Mouse (Mus musculus) brain, embryonic 14.5 days (tissue): ENCODE data around the gene Sspo.

Source experiments
- CTCF ChIP-seq: fragments of 200-500 bp; IDR thresholded peaks from 2 replicates; pipeline ENCODE4 v1.5.1; 2012; ENCODE audit warnings: inconsistent platforms, mild to moderate bottlenecking, moderate library complexity, borderline replicate concordance; ENCODE audit not compliant: insufficient read depth, insufficient read length; ENCODE audit errors: extremely low read depth
- POLR2A ChIP-seq: fragments of 200-500 bp; IDR thresholded peaks from 2 replicates; pipeline ENCODE4 v1.6.1; 2012; ENCODE audit warnings: mild to moderate bottlenecking, inconsistent platforms, borderline replicate concordance; ENCODE audit not compliant: poor library complexity, insufficient read depth, insufficient read length, severe bottlenecking; ENCODE audit errors: extremely low read depth

GRCm38 (mm10) chr6:48444310-48445180, 3.5 kb upstream of the Sspo start:
- no peak for TF ChIP-seq CTCF
- no peak for TF ChIP-seq POLR2A
